Mouse (Mus musculus): ENCODE results near the gene Klf11. TPM values are rescaled to one million over a fixed set of nuclear protein-coding genes. Genes with fewer than 3 reads are reported as not detected.

The Klf11 gene
- total RNA-seq, 2 experiments from 2014 or later, result 4.4 to 6.1 TPM

- no peak for DNase-seq
- intact Hi-C loops (cut with DNase I; ENCODE audit: low total_unique reads), result no loop called here
Observed at GRCm38 (mm10) chr12:24650415-24651062, 535 bp upstream of the Klf11 start.

- intact Hi-C loops (cut with DNase I; ENCODE audit: low total_unique reads), result no loop called here
- DNase-seq, result peak; percentile 97
Observed at GRCm38 (mm10) chr12:24651642-24652342, 718 bp downstream of the Klf11 start.

GRCm38 (mm10) chr12:24654065-24654862 lies 3.2 kb downstream of the Klf11 start:
- DNase-seq, result peak; percentile 45

GRCm38 (mm10) chr12:24656436-24656835 lies 5.4 kb downstream of the Klf11 start:
- intact Hi-C loops (cut with DNase I; ENCODE audit: low total_unique reads), result no loop called here

More at GRCm38 (mm10) chr12:24654065-24654862, 3.2 kb downstream of the Klf11 start:
- intact Hi-C loops (cut with DNase I; ENCODE audit: low total_unique reads), result no loop called here

GRCm38 (mm10) chr12:24658998-24659397 lies 7.9 kb downstream of the Klf11 start:
- no peak for DNase-seq
- intact Hi-C loops (cut with DNase I; ENCODE audit: low total_unique reads), result no loop called here

More at GRCm38 (mm10) chr12:24656436-24656835, 5.4 kb downstream of the Klf11 start:
- no peak for DNase-seq

- intact Hi-C loops (cut with DNase I; ENCODE audit: low total_unique reads), result no loop called here
- no peak for DNase-seq
Observed at GRCm38 (mm10) chr12:24659923-24660322, 8.8 kb downstream of the Klf11 start.

- intact Hi-C loops (cut with DNase I; ENCODE audit: low total_unique reads), result no loop called here
- DNase-seq, result no peak
Observed at GRCm38 (mm10) chr12:24661100-24661499, 10.0 kb downstream of the Klf11 start.

- intact Hi-C loops (cut with DNase I; ENCODE audit: low total_unique reads), result no loop called here
- DNase-seq, result no peak
Observed at GRCm38 (mm10) chr12:24662131-24662530, 11.1 kb downstream of the Klf11 start.

GRCm38 (mm10) chr12:24680096-24680491 lies 29.0 kb downstream of the Klf11 start:
- intact Hi-C loops (cut with DNase I; ENCODE audit: low total_unique reads), result loop anchor here (10.0 kb wide), 1 partner anchor 205 kb away; no protein-coding TSS in a partner anchor
- peak; percentile 67 for DNase-seq

GRCm38 (mm10) chr12:24680492-24681285 lies 29.6 kb downstream of the Klf11 start:
- peak; percentile 52 for DNase-seq
- intact Hi-C loops (cut with DNase I; ENCODE audit: low total_unique reads), result loop anchor here (10.0 kb wide), 1 partner anchor 206 kb away; no protein-coding TSS in a partner anchor

GRCm38 (mm10) chr12:24681286-24682023 lies 30.4 kb downstream of the Klf11 start, which contains the start of gene Cys1:
Gene Cys1, minus strand, starts transcription at chr12:24681813.
- DNase-seq, result peak; percentile 35
- intact Hi-C loops (cut with DNase I; ENCODE audit: low total_unique reads), result loop anchor here (10.0 kb wide), 1 partner anchor 207 kb away; no protein-coding TSS in a partner anchor

GRCm38 (mm10) chr12:24682563-24682962 lies 31.5 kb downstream of the Klf11 start:
- intact Hi-C loops (cut with DNase I; ENCODE audit: low total_unique reads), result loop anchor here (10.0 kb wide), 1 partner anchor 208 kb away; no protein-coding TSS in a partner anchor
- DNase-seq, result peak; percentile 46

- intact Hi-C loops (cut with DNase I; ENCODE audit: low total_unique reads), result loop anchor here (10.0 kb wide), 1 partner anchor 209 kb away; no protein-coding TSS in a partner anchor
Observed at GRCm38 (mm10) chr12:24683461-24683860, 32.4 kb downstream of the Klf11 start.

GRCm38 (mm10) chr12:24686038-24686695 lies 35.1 kb downstream of the Klf11 start:
- no peak for DNase-seq
- intact Hi-C loops (cut with DNase I; ENCODE audit: low total_unique reads), result loop anchor here (10.0 kb wide), 1 partner anchor 211 kb away; no protein-coding TSS in a partner anchor

More at GRCm38 (mm10) chr12:24683461-24683860, 32.4 kb downstream of the Klf11 start:
- DNase-seq, result no peak

- DNase-seq, result no peak
- intact Hi-C loops (cut with DNase I; ENCODE audit: low total_unique reads), result loop anchor here (10.0 kb wide), 1 partner anchor 212 kb away; no protein-coding TSS in a partner anchor
Observed at GRCm38 (mm10) chr12:24686696-24687346, 35.7 kb downstream of the Klf11 start.

- DNase-seq, result no peak
- intact Hi-C loops (cut with DNase I; ENCODE audit: low total_unique reads), result no loop called here
Observed at GRCm38 (mm10) chr12:24690351-24690750, 39.3 kb downstream of the Klf11 start.
